Mouse (Mus musculus): ENCODE measurements at regions not wholly inside any gene's neighbourhood (a gene's known extent, or its start where the extent isn't known, plus 50 kb on each side); places are given as distances from the start of the nearest gene placed in this dataset.

DNA sequence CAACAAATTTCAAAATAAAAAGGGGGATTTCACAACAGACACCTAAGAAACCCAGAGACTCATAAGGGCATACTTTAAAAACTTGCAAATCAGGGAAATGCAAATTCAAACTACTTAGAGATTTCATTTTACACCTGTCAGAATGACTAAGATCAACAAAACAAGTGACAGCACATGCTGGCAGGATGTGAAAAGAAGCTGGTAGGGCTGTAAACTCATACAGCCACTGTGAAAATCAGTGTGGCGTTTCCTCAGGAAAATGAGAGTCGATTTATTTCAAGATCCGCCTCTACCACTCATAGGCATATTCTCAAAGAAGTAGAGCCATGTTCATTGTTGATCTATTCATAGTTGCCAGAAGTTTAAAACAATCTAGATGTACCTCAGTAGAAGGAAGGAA is 133.6 kb upstream of the Veph1 start:
- no peaks in the 10 kb centered on the region for H3K9me3 ChIP-seq (replicated peaks; ENCODE audit: control insufficient read depth, low read length)
- H3K4me3 ChIP-seq (ENCODE audit: low read length): no peak overlapping the region
- H3K4me2 ChIP-seq (ENCODE audit: low read depth, low read length): no peak overlapping the region
- no peaks in the 10 kb centered on the region for H3K27me3 ChIP-seq (ENCODE audit: control insufficient read depth, insufficient read depth, low read length)
- H3K9ac ChIP-seq (ENCODE audit: low read length): no peak overlapping the region
- H3K36me3 ChIP-seq (ENCODE audit: control insufficient read depth, insufficient read depth): no peaks in the 10 kb centered on the region
- 83% methylated on average over 3 of the region's 3 CpGs for WGBS
- ATAC-seq (replicated peaks; ENCODE audit: extremely low read depth, insufficient read depth, low FRiP score): no peak
- no peaks in the 10 kb centered on the region for H3K4me1 ChIP-seq (ENCODE audit: control insufficient read depth, insufficient read depth, low read length)
- H3K27ac ChIP-seq (ENCODE audit: low read length): no peak overlapping the region

DNA sequence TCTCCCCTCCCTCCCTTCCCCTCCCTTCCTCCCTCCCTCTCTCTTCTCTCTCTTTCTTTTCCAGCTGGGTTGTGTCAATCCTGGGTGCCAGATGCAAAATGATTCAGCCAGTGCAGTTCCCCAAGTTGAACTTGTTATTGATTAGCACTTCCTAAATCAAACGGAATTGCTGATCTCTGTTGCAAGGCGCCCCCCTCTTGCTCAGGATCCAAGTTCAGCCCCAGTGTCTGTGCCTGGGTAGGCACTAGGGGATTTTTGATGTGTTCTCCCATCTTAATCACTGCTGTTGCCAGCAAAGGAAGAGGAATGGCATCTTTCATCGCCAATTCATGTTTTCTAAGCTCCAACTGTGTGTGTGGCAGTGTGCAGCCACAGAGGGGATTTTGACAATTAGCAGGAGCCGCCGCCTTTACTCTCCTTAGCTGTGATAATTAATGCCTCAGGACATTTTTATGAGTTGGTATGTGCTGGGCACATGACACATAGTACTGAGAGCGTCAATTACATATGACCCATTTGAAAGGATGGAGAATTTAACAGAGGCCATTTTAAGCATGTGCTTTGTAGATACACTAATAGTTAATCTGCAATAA is 125.9 kb upstream of the Veph1 start:
- Histone ChIP-seq H3K27ac (ENCODE audit: low read length) (no peak overlapping the region), H3K9me3 (replicated peaks; ENCODE audit: control insufficient read depth, low read length) (no peaks in the 10 kb centered on the region), H3K4me1 (ENCODE audit: control insufficient read depth, insufficient read depth, low read length) (no peaks in the 10 kb centered on the region), H3K4me2 (ENCODE audit: low read depth, low read length) (no peak overlapping the region), H3K36me3 (ENCODE audit: control insufficient read depth, insufficient read depth) (no peaks in the 10 kb centered on the region), H3K27me3 (ENCODE audit: control insufficient read depth, insufficient read depth, low read length) (no peaks in the 10 kb centered on the region), H3K4me3 (ENCODE audit: low read length) (no peak overlapping the region), H3K9ac (ENCODE audit: low read length) (no peak overlapping the region)
- no peak for ATAC-seq (replicated peaks; ENCODE audit: extremely low read depth, insufficient read depth, low FRiP score)
- WGBS: 66% methylated on average over 6 of the region's 6 CpGs

DNA sequence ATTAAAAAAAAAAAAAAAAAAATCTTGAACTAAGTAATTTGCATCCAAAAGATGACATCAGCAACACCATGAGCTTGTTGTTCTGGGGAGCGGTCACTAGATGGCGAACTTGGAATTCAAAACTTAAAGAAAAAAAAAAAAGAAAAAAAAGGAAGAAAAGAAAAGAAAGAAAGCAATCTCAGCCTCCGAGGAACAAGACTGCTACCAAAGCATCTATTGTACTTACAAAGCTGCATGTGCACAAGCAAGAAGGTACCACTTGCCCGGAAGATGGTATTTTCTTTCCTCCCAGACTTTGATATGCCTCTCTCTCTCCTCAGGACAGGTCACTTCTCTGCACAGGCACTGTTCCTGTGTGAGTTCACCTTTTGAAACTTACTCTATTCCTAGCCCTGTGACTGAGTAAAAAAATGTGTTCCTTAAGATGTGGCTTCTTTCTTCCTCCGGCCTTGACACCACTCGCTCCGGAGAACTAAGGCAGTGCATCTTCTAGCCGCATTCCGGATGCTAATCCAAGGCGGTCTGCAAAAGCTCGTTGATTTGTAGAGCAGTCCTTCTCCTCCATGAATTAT is 114.2 kb upstream of the Veph1 start:
- Histone ChIP-seq H3K36me3 (ENCODE audit: control insufficient read depth, insufficient read depth) (no peaks in the 10 kb centered on the region), H3K27ac (ENCODE audit: low read length) (no peak overlapping the region), H3K27me3 (ENCODE audit: control insufficient read depth, insufficient read depth, low read length) (no peaks in the 10 kb centered on the region), H3K4me2 (ENCODE audit: low read depth, low read length) (peak overlapping the region; percentile 62), H3K9ac (ENCODE audit: low read length) (peak overlapping the region; percentile 45; the same call in 1 of the 2 replicates), H3K9me3 (replicated peaks; ENCODE audit: control insufficient read depth, low read length) (no peaks in the 10 kb centered on the region), H3K4me3 (ENCODE audit: low read length) (peak overlapping the region; percentile 41), H3K4me1 (ENCODE audit: control insufficient read depth, insufficient read depth, low read length) (0 out of 2 replicates have a peak, but pooled peaks cover 3% of the 10 kb centered on the region)
- 42% methylated on average over 11 of the region's 11 CpGs for WGBS
- no peak for ATAC-seq (replicated peaks; ENCODE audit: extremely low read depth, insufficient read depth, low FRiP score)

DNA sequence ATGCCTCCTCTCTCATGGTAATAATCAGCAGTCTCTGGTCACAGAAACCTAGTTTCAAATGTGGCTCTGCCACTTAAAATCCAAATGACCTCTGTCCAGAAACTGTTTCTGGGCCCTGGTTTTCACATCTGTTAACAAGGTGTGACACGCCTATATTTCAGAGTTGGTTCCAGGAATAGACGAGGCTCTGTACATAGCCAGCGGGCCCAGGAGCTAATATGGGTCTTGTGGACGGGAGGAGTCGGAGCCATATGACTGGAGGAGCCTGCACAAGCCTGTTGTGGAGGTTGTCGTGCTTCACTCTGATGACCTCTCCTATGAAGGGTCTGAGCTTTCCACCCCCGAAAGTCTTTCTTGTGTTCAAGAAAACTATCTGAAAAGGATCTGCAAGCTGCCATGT is 112.2 kb upstream of the Veph1 start:
- H3K9me3 ChIP-seq (replicated peaks; ENCODE audit: control insufficient read depth, low read length): no peaks in the 10 kb centered on the region
- 74% methylated on average over 7 of the region's 7 CpGs for WGBS
- H3K36me3 ChIP-seq (ENCODE audit: control insufficient read depth, insufficient read depth): no peaks in the 10 kb centered on the region
- ATAC-seq (replicated peaks; ENCODE audit: extremely low read depth, insufficient read depth, low FRiP score): no peak
- H3K9ac ChIP-seq (ENCODE audit: low read length): no peak overlapping the region
- 0 out of 2 replicates have a peak, but pooled peaks cover 3% of the 10 kb centered on the region for H3K4me1 ChIP-seq (ENCODE audit: control insufficient read depth, insufficient read depth, low read length)
- no peaks in the 10 kb centered on the region for H3K27me3 ChIP-seq (ENCODE audit: control insufficient read depth, insufficient read depth, low read length)
- no peak overlapping the region for H3K27ac ChIP-seq (ENCODE audit: low read length)
- H3K4me2 ChIP-seq (ENCODE audit: low read depth, low read length): no peak overlapping the region
- H3K4me3 ChIP-seq (ENCODE audit: low read length): no peak overlapping the region

DNA sequence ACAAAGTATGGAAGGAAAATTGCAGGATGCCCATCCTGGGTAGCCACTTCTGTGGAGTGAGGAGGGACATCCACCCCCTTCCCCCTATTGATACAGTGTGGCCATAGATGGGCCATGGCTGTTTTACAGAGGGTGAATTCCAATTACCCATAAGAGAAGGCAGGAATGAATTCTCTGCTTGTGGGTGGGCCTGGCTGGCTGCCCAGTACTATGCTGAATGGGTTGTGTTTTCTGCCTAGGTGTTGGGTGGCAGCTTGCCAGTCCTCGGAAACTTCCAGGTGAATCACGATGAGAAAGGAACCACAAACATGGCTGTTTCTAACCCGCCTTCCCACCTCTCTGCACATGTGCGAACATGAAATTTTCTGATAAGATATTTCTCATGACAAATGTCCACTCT is 109.0 kb upstream of the Veph1 start:
- Histone ChIP-seq H3K9me3 (replicated peaks; ENCODE audit: control insufficient read depth, low read length) (no peaks in the 10 kb centered on the region), H3K4me2 (ENCODE audit: low read depth, low read length) (no peak overlapping the region), H3K36me3 (ENCODE audit: control insufficient read depth, insufficient read depth) (no peaks in the 10 kb centered on the region), H3K27ac (ENCODE audit: low read length) (no peak overlapping the region), H3K4me3 (ENCODE audit: low read length) (no peak overlapping the region), H3K27me3 (ENCODE audit: control insufficient read depth, insufficient read depth, low read length) (no peaks in the 10 kb centered on the region), H3K9ac (ENCODE audit: low read length) (no peak overlapping the region), H3K4me1 (ENCODE audit: control insufficient read depth, insufficient read depth, low read length) (no peaks in the 10 kb centered on the region)
- WGBS: 53% methylated on average over 4 of the region's 4 CpGs
- no peak for ATAC-seq (replicated peaks; ENCODE audit: extremely low read depth, insufficient read depth, low FRiP score)

DNA sequence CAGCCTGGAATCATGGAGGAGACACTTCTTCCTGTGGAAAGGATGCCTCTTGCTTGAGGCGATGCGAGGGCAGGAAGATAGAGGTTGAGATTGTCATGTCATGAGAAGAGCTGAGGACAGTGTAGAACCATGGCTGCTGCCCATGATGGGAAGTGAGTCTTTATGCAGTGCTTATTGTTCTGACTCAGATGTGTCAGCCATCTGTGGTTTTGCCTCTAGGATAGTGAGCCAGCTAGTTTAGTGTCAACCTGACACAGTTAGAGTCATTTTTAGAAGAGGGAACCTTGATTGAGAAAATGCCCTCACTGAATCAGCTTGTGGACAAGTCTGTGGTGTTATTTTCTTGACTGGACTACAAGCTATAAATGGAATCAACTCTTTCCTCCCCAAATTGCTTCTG is 107.1 kb upstream of the Veph1 start:
- no peak for ATAC-seq (replicated peaks; ENCODE audit: extremely low read depth, insufficient read depth, low FRiP score)
- WGBS: 82% methylated on average over 2 of the region's 2 CpGs
- no peaks in the 10 kb centered on the region for H3K4me1 ChIP-seq (ENCODE audit: control insufficient read depth, insufficient read depth, low read length)

DNA sequence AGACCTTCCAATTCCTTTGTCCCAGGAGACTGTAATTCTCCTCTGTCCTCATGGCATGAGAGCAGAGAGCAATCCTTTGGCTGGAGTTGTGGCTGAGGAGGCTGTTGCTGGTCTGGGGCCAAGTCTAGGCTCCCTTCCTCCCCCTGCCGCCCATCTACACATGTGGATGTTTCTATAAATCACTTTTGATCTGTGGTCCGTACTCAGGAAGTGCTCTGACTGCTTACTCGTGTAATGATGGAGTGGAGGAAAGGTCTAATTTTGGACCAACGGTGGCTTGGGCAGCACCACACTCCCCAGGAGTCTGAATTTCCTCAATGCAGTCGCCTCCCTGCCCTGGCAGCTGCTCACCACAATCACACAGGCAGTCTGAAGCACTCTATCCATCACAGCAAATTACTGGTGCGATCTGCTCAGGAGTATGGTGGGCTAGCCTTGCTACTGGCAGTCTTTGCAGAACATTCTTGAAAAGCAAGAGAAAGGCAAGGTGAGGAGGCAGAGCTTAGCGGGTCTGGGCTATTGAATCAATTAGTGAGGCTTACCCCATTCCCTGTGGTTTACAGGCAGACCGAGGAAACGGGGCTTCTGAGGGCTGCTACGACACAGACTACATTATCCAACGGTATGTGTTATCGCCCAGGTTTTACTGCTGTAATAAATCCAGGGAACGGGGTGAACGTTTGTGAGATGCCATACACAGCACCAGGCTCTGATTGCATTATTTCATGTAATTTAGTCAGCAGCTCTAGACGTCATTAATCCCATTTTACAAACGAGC is 104.3 kb upstream of the Veph1 start:
- H3K27me3 ChIP-seq (ENCODE audit: control insufficient read depth, insufficient read depth, low read length): no peaks in the 10 kb centered on the region
- ATAC-seq (replicated peaks; ENCODE audit: extremely low read depth, insufficient read depth, low FRiP score): 0 out of 2 replicates have a peak, but pooled peaks have one; percentile 14
- H3K36me3 ChIP-seq (ENCODE audit: control insufficient read depth, insufficient read depth): no peaks in the 10 kb centered on the region
- 43% methylated on average over 16 of the region's 16 CpGs for WGBS
- H3K9me3 ChIP-seq (replicated peaks; ENCODE audit: control insufficient read depth, low read length): no peaks in the 10 kb centered on the region
- no peaks in the 10 kb centered on the region for H3K4me1 ChIP-seq (ENCODE audit: control insufficient read depth, insufficient read depth, low read length)
- no peak overlapping the region for H3K9ac ChIP-seq (ENCODE audit: low read length)
- no peak overlapping the region for H3K4me3 ChIP-seq (ENCODE audit: low read length)
- H3K4me2 ChIP-seq (ENCODE audit: low read depth, low read length): no peak overlapping the region
- no peak overlapping the region for H3K27ac ChIP-seq (ENCODE audit: low read length)

More for the DNA sequence above, 107.1 kb upstream of the Veph1 start:
- Histone ChIP-seq H3K9ac (ENCODE audit: low read length) (no peak overlapping the region), H3K9me3 (replicated peaks; ENCODE audit: control insufficient read depth, low read length) (no peaks in the 10 kb centered on the region), H3K4me3 (ENCODE audit: low read length) (no peak overlapping the region), H3K4me2 (ENCODE audit: low read depth, low read length) (no peak overlapping the region), H3K36me3 (ENCODE audit: control insufficient read depth, insufficient read depth) (no peaks in the 10 kb centered on the region), H3K27ac (ENCODE audit: low read length) (no peak overlapping the region), H3K27me3 (ENCODE audit: control insufficient read depth, insufficient read depth, low read length) (no peaks in the 10 kb centered on the region)

DNA sequence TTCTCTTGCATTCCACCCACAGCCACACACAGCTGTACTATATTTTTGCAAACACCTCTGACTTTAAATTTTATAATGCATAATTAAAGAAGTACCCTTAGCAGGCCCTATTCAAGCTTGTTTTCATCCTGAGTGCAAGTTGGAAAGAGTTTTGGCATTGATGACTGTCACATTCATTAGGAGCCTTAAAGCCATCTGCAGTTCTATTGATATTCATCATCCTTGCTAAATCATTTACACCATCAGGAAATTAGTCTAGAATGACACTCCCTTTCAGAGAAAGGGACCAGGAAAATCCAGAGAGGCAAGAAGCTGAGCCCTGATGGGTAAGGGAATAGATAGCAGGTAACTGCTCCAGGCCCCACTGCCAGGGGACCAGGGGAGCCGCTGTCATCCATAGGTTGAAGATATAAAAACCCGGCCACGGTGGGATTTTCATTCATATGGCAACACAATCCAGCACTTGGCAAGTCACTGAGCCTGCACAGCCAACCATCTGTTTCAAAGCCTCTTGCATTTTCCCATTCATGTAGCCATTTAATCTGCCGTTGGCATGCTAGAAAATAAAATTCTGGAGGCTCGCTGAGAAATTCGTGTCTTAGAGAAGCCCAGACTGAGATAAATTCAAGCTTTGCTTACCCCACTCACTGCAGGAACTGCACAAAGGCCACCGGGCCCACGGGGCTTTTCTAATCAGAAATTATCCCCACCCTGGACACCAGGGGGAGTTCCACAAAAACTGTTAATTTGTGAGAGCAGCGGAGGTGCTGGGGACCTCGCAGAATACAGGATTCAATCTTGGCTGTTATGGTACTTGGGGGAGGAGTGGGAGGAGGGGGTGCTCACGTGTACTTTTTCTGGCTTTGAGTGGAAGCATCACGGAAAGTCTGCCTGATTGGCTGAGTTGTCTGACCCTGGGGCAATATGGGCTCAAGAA is 101.8 kb upstream of the Veph1 start:
- no peak for ATAC-seq (replicated peaks; ENCODE audit: extremely low read depth, insufficient read depth, low FRiP score)
- H3K27me3 ChIP-seq (ENCODE audit: control insufficient read depth, insufficient read depth, low read length): no peaks in the 10 kb centered on the region
- no peaks in the 10 kb centered on the region for H3K4me1 ChIP-seq (ENCODE audit: control insufficient read depth, insufficient read depth, low read length)
- no peak overlapping the region for H3K9ac ChIP-seq (ENCODE audit: low read length)
- H3K4me2 ChIP-seq (ENCODE audit: low read depth, low read length): no peak overlapping the region
- H3K27ac ChIP-seq (ENCODE audit: low read length): no peak overlapping the region
- H3K36me3 ChIP-seq (ENCODE audit: control insufficient read depth, insufficient read depth): no peaks in the 10 kb centered on the region
- H3K9me3 ChIP-seq (replicated peaks; ENCODE audit: control insufficient read depth, low read length): no peaks in the 10 kb centered on the region
- WGBS: 61% methylated on average over 12 of the region's 12 CpGs
- no peak overlapping the region for H3K4me3 ChIP-seq (ENCODE audit: low read length)

Measured in heart, embryonic 16.5 days (tissue).